Mouse (Mus musculus): ENCODE results near the gene Ano1. TPM values are rescaled to one million over a fixed set of nuclear protein-coding genes. Genes with fewer than 3 reads are reported as not detected.

The Ano1 gene
- polyA plus RNA-seq, 1 experiment, result 13.4 TPM

DNA sequence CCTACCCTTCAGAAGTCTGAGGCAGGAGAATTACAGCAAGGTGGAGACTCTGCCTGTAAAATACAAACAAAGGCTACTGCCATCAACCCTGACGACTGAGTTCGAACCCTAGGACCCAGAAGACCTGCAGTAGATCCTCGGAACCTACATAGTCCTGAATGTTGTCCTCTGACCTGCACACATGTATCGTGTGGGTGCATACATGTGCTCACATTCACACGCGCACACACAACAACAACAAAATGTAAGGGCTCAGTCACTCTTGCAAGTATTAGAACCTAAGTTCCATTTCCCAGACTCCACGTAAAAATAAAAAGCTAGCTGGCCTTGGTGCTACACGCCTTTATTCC, 197.7 kb downstream of the Ano1 start:
- TF ChIP-seq POLR2A (IDR thresholded peaks at IDR 0.05; ENCODE audit: borderline replicate concordance, extremely low read depth, insufficient read depth, insufficient read length, poor library complexity, severe bottlenecking), result no peak
- no peak for TF ChIP-seq CTCF (IDR thresholded peaks at IDR 0.05; ENCODE audit: borderline replicate concordance, extremely low read depth, insufficient read depth, insufficient read length)
- no peak for DNase-seq (ENCODE audit: low read depth)

DNA sequence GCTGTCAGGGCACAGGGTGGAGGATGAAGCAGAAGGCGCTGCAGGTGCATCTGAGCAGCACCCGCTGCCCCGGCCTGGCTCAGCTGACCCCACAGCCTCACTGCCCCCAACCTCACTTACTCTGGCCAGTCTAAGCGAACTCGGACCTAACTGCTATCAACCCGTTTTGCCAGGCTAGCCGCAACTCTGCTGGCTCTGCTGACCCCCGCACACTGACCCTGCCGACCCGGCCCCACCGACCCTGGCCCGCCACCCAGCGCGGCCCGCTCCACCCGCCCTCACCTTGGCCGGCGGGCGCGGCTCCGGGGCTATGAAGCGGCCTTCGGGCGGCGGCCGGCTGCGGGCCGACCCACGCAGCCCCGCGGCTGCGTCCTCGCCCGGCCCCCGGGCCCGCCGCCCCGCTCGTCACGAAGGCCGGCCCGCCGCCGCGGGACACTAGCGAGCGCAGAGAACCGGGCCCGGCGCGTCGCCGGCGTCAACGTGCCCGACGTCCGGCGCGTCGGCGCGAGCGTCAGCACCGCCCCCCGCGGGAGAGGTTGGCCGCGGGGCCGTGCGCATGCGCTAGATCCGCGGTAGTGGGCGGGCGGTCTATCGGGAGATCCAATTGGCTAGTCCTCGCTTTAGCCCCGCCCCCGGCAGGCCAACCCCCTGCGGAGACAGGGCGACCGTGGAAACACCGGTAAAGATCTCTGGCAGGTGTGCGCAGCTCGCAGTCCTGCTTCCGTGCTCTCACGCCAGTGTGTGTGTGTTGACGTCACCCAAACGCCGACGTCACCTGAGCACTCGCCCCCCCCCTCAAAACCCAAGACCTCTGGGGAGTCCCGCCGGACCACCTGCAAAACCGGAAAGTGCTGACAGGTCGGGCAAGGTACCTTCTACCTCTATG, 198.3 kb downstream of the Ano1 start, which contains the start of gene Ppfia1:
Ppfia1 (minus strand) TSS at position 493 of the 886 bp plus-strand sequence.
- peak; percentile 98 for DNase-seq (ENCODE audit: low read depth)
- peak; percentile 84; the same call in 1 of the 2 replicates for TF ChIP-seq POLR2A (IDR thresholded peaks at IDR 0.05; ENCODE audit: borderline replicate concordance, extremely low read depth, insufficient read depth, insufficient read length, poor library complexity, severe bottlenecking)
- TF ChIP-seq CTCF (IDR thresholded peaks at IDR 0.05; ENCODE audit: borderline replicate concordance, extremely low read depth, insufficient read depth, insufficient read length), result no peak

- TF ChIP-seq CTCF (IDR thresholded peaks at IDR 0.05; ENCODE audit: borderline replicate concordance, extremely low read depth, insufficient read depth, insufficient read length), result no peak
- TF ChIP-seq POLR2A (IDR thresholded peaks at IDR 0.05; ENCODE audit: borderline replicate concordance, extremely low read depth, insufficient read depth, insufficient read length, poor library complexity, severe bottlenecking), result no peak
- no peak for DNase-seq (ENCODE audit: low read depth)
Measured at GRCm38 (mm10) chr7:144552274-144552673, 199.5 kb downstream of the Ano1 start.

GRCm38 (mm10) chr7:144550811-144551210, 201.0 kb downstream of the Ano1 start:
- no peak for DNase-seq (ENCODE audit: low read depth)
- TF ChIP-seq POLR2A (IDR thresholded peaks at IDR 0.05; ENCODE audit: borderline replicate concordance, extremely low read depth, insufficient read depth, insufficient read length, poor library complexity, severe bottlenecking), result no peak
- no peak for TF ChIP-seq CTCF (IDR thresholded peaks at IDR 0.05; ENCODE audit: borderline replicate concordance, extremely low read depth, insufficient read depth, insufficient read length)

GRCm38 (mm10) chr7:144549904-144550566, 201.7 kb downstream of the Ano1 start:
- no peak for TF ChIP-seq CTCF (IDR thresholded peaks at IDR 0.05; ENCODE audit: borderline replicate concordance, extremely low read depth, insufficient read depth, insufficient read length)
- no peak for TF ChIP-seq POLR2A (IDR thresholded peaks at IDR 0.05; ENCODE audit: borderline replicate concordance, extremely low read depth, insufficient read depth, insufficient read length, poor library complexity, severe bottlenecking)
- no peak for DNase-seq (ENCODE audit: low read depth)

DNA sequence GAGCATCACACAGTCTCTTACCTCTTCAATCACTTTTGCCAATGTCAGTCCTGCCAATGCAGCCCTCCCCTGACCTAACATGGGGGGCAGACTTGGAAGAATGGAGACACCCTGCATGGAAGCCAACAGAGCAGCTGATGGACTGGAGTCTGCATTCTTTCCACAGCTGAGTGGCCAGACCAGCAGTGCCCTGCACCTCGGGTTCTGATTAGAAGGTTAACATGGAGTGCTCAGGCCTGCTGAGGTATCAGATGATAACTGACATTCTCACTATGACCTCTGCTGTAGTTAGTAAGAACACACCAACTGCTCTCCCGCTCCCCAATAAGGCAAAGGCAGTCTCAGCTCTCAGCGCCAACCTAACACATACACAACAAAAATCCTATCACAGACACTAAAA, 206.5 kb downstream of the Ano1 start:
- TF ChIP-seq POLR2A (IDR thresholded peaks at IDR 0.05; ENCODE audit: borderline replicate concordance, extremely low read depth, insufficient read depth, insufficient read length, poor library complexity, severe bottlenecking) (no peak), CTCF (IDR thresholded peaks at IDR 0.05; ENCODE audit: borderline replicate concordance, extremely low read depth, insufficient read depth, insufficient read length) (no peak)
- no peak for DNase-seq (ENCODE audit: low read depth)

GRCm38 (mm10) chr7:144541351-144541750, 210.4 kb downstream of the Ano1 start:
- no peak for TF ChIP-seq POLR2A (IDR thresholded peaks at IDR 0.05; ENCODE audit: borderline replicate concordance, extremely low read depth, insufficient read depth, insufficient read length, poor library complexity, severe bottlenecking)
- no peak for TF ChIP-seq CTCF (IDR thresholded peaks at IDR 0.05; ENCODE audit: borderline replicate concordance, extremely low read depth, insufficient read depth, insufficient read length)
- DNase-seq (ENCODE audit: low read depth), result no peak

DNA sequence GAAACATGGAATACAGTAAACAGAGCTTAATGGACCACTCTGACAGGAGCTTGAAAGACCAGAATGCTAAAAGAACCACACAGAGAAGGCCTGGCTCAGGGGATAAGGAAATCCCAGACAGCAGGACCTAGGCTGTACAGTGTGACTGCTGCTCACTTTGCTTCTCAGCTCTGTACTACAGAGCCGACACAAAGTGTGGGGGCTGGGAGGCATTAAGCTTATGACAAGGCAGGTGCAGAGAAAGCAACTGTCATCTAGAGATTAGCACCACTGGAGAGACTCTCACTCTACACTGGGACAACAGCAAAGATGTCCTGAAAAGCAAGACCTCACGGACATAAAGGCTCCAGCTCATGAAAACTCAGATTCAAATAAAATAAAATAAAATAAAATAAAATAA, 212.6 kb downstream of the Ano1 start:
- DNase-seq (ENCODE audit: low read depth), result no peak
- TF ChIP-seq CTCF (IDR thresholded peaks at IDR 0.05; ENCODE audit: borderline replicate concordance, extremely low read depth, insufficient read depth, insufficient read length) (no peak), POLR2A (IDR thresholded peaks at IDR 0.05; ENCODE audit: borderline replicate concordance, extremely low read depth, insufficient read depth, insufficient read length, poor library complexity, severe bottlenecking) (no peak)

Other genes starting within 250 kb of the Ano1 start
- gene Ppfia1, start 198.2 kb downstream of the Ano1 start, polyA plus RNA-seq (2012; rRNA removed), result 54.5 and 57.9 TPM in 2 replicates
- 5.9 and 7.1 TPM in 2 replicates for gene Fadd, start 169.5 kb downstream of the Ano1 start, polyA plus RNA-seq (2012; rRNA removed)
- 8.6 and 15.4 TPM in 2 replicates for gene Fgf3, start 86.1 kb upstream of the Ano1 start, polyA plus RNA-seq (2012; rRNA removed)
- gene Fgf4, start 95.4 kb upstream of the Ano1 start, polyA plus RNA-seq (2012; rRNA removed), result not detected in 2 replicates
- 24.6 and 28.4 TPM in 2 replicates for gene Fgf15, start 144.6 kb upstream of the Ano1 start, polyA plus RNA-seq (2012; rRNA removed)
- gene LTO1, start 163.1 kb upstream of the Ano1 start, polyA plus RNA-seq (2012; rRNA removed), result 40.7 and 42.2 TPM in 2 replicates
- gene Ccnd1, start 188.0 kb upstream of the Ano1 start, polyA plus RNA-seq (2012; rRNA removed), result 46.2 and 55.4 TPM in 2 replicates